Mouse (Mus musculus) ovary, adult 18-20 months (tissue): ENCODE measurements around the gene Nfatc2.

Experiments used
- DNase-seq: peaks from one replicate; pipeline ENCODE4 v3.0.0; 2022; ENCODE audit warnings: low spot score, mixed read lengths

The Nfatc2 gene

DNA sequence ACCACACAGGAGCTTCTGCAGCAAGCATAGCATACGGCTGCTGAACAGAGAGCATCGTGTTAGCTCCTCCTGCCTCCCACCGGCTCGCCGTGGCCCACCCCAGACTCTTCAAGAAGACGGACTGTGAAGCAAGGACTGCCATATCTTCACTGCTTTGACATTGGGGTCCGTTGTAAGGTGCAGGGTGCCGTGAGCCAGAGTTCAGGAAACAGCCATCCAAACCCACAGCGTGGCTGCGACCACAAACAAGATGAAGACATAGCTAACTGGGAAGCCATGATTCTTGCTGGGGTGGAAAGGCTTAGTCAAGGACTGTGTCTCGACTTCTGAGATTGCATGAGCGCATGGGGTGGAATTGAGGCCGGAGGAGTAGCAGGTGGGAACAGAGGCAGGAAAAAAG lies 111.5 kb downstream of the Nfatc2 start:
- DNase-seq = no peak

DNA sequence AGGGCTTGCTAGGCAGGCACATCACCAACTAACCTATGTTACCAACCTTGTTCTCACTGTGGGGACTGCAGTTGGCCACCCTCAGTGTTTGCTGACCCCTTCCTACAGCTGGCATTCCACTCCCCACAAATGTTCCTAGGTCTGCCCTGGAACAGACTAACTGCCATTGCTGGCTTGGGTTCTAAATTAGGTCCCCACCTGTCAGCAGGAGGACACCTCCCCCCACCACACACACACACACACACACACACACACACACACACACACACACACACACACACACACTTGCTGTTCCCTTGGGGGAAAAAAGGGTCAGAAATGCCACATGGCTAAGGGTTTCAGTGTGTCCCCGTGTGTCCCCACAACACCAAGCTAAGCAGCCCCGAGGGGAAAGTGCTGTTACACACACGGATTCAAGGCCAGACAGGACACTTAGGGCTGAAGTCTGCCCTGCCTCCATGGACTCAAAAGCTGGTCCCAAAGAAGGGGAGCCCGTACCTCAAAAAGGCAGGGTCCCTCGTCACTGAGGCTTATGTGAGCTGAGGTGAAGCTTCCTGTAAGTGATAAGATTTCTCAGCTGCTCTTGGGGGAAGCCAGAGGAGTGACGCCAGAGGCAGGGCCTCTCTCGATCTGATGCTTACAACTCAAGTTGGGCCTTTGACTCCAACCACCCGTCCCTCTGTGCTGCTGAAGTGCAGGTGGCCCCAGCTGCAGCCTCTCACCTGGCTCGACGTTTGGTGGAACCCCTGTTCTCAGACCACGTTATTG lies 113.1 kb downstream of the Nfatc2 start:
- no peak for DNase-seq

- DNase-seq = no peak
Measured at GRCm38 (mm10) chr2:168481121-168481520, 120.3 kb downstream of the Nfatc2 start.

DNA sequence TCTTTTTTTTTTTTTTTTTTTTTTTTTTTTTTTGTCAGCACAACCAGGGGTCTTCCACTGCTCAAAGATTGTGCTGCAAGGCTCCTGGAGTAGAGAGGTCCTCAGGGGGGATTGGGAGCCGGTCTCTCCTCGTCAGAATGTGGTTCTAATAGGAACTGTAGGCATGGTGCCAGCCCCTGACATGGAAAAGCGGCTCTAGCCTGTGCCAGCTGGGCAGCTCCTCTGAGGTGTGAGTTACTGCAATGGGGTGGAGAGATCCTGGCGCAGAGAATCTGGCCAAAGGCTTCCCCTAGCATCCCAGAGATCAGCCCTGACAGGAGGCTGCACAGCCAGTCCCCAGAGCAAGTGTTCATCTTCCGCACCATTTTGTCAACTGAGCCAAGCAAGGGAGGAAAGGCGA lies 120.8 kb downstream of the Nfatc2 start:
- DNase-seq = no peak

DNA sequence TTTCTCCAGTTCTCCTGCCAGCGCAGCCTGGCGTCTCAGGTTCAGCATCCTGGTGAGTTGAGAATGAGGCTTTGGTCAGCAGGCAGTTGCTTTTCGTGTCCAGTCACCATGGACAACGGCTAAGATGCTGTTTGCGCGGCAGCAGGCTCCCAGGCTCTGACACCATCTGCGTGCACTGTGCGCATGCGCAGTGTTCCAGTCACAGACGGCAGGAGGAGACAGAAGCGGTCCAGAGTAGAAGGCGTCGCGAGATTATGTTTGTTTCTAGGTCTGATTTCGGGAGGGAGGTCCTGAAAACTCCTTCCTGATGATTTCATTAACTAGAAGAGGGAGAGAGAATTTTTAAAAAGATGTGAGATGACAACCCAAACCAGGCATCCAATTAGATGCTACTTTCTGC lies 121.5 kb downstream of the Nfatc2 start:
- DNase-seq = no peak

DNA sequence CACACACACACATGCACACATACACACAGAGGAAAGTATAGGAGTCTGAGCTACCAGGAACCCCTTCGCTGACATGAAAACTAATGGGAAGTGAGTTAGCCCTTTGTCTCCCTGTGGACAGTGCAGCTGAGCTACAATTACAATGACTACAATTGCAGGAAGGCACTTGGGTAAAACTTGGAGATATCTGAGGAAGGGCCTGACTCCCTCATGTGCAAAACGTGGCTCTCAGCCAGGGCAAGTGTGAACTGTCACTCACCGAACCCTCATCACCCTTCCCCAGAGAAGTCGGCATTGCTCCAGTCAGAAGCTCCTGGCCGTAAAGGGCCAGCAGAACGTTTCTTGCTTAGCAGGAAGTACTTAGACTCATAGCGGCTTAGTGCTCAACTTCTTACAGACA lies 123.0 kb downstream of the Nfatc2 start:
- no peak for DNase-seq

- DNase-seq = no peak
Measured at GRCm38 (mm10) chr2:168473496-168473895, 128.0 kb downstream of the Nfatc2 start.

DNA sequence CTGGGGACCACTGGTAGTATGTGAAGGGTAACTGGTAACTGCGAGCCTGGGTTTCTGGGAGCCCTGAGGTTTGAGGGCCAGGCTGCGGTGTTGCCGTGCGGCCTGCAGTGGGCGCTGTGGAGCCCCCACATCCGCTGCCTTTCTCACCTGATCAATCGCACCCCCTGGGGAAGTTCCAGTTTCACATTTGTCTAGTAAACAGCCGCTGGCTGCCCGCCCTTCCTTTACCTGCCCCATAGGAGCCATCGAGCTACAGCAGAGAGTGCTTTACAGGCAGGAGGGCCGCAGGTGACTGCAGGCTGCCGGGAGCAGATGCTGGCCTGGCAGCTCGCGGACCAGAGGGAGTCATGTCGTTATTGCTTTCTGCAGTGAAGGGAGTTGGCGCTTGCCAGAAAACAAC lies 128.6 kb downstream of the Nfatc2 start:
- DNase-seq = no peak

DNA sequence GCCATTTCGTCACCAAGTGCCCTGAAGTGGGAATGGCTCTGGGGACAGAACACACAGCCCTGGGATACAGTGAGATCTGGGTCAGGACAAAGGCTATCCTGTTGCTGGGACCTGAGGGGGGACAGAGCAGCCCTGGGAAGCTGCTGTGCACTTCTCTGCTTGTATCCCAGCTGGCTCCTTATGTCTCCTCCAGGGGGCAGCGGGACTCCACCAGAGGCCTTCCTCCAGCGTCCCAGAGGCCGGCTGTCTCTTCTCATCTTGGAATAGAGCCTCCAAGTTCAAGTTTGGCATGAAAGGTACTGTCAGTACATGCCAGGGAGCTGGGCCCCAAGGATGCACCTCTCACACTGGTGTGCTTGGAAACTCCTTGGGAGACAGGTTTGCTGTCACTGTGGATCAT lies 132.4 kb downstream of the Nfatc2 start:
- peak; percentile 48 for DNase-seq

- DNase-seq = no peak
Measured at GRCm38 (mm10) chr2:168467166-168467565, 134.3 kb downstream of the Nfatc2 start.

- peak; percentile 47 for DNase-seq
Measured at GRCm38 (mm10) chr2:168466066-168466465, 135.4 kb downstream of the Nfatc2 start.

- DNase-seq = no peak
Measured at GRCm38 (mm10) chr2:168465646-168466045, 135.8 kb downstream of the Nfatc2 start.

GRCm38 (mm10) chr2:168461865-168462264 lies 139.6 kb downstream of the Nfatc2 start:
- DNase-seq = no peak

DNA sequence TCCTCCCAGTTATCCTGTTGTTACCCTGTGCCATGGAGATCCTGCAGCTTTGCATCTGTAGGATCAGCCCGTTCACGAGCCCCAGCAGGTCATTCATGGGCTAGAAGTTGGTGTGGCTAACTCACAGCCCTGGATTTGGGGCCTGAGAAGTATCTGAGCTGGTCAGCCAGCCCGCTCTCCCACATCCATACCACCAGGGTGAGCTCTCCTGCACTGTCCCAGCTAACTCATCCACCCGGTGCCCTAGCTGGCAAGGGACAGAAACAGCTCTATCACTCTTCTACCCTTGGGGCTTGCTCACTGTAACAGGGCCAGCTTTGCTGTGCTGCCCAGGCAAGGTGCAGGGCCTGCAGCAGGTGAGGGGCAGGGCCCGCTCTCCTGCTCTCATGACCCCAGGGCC lies 141.8 kb downstream of the Nfatc2 start:
- DNase-seq = no peak

DNA sequence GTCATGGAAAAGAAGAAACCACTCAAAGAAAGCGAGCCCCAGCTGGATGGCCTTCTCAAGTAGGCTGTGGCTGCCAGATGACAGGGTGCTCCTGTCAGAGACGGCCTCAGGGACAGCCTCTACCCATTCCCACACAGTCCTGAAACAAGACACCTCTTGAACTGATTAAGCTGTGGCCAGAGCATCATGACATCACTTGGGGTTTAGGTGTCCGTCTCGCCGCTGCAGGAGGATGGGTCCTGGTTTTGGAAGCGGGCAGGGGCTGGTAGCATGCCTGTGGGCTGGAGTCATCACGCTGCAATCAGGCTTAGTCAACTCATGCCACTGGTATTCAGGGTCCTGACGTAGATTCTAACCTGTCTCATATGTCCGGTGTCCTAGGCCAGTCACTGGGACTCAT lies 142.9 kb downstream of the Nfatc2 start:
- DNase-seq = no peak

- DNase-seq = no peak
Measured at GRCm38 (mm10) chr2:168451714-168452708, 149.4 kb downstream of the Nfatc2 start.

GRCm38 (mm10) chr2:168450977-168451376 lies 150.5 kb downstream of the Nfatc2 start:
- no peak for DNase-seq

DNA sequence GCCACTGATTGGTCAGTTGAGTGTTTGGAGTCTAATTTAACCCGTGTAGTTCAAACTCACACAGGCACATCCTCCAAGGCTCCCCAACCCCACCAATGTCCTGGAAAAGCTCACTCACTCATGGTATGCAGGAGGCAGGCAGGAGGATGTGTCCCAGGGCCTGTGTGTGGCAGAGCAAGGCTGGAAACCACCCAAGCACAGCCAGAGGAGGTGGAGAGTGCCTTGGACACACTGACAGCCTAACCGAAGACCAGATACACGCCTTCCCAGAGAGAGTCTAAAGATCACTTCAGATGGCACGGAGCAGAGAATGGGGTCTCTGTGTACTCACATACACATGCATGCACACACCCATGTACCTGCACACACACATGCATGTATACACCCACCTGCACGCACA lies 153.4 kb downstream of the Nfatc2 start:
- no peak for DNase-seq

- no peak for DNase-seq
Measured at GRCm38 (mm10) chr2:168447601-168448000, 153.9 kb downstream of the Nfatc2 start.

- no peak for DNase-seq
Measured at GRCm38 (mm10) chr2:168445211-168445810, 156.1 kb downstream of the Nfatc2 start.

DNA sequence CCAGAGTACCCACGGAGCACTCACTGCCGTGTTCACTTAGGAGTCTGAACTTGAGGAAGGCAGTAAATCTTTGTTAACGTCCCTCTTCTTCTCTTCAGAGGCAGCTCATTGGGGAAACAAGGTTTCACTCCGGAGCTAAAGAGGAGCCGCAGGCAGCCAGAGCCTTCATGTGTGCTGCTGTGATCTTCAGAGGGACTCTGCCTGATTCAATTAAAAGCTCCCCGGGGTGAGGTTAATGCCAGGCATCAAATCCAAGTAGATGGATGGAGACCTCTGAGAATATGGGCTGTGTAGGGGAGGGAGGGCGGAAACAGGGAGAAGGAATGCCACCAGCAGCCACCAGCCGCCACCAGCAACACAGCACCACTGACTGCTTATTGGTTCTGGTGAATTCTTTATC lies 157.3 kb downstream of the Nfatc2 start:
- no peak for DNase-seq

DNA sequence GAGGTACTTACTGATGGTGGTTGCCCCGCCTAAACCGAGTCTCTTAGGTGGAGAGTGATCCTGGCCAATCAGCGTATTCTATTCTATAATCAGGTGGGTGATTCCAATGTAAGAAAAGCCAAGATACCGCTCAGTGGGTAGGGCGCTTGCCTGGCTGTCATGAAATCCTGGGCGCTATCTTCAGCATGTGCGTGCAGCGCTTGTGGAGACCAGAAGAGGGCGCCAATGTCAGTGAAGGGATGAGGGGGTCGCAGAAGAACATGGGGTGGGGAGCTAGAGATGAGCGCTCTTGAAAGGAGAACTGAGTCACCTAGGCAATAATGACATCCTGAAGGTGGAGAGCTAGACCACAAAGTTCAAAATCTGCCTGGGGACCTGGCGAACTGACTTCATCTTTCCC lies 160.0 kb downstream of the Nfatc2 start:
- no peak for DNase-seq

- DNase-seq = no peak
Measured at GRCm38 (mm10) chr2:168440918-168441328, 160.5 kb downstream of the Nfatc2 start.
